Mouse (Mus musculus): ENCODE measurements around the gene Ankrd33.
A peak's percentile ranks its signal among the peaks of the same experiment; 100 is the strongest.

- TF ChIP-seq RCOR1 (IDR thresholded peaks at IDR 0.05; ENCODE audit: low read depth, low read length) (no peak), POLR2A (IDR thresholded peaks at IDR 0.05; ENCODE audit: control insufficient read depth in 1 of 2, insufficient read depth in 1 of 2, low read depth in 1 of 2, low read length in 2 of 2, poor library complexity in 1 of 2) (peak; percentile 79 to 89), MXI1 (IDR thresholded peaks at IDR 0.05; ENCODE audit: low read depth, low read length) (no peak), ZC3H11A (IDR thresholded peaks at IDR 0.05; ENCODE audit: low read depth, low read length) (peak; percentile 17; the same call in 1 of the 2 replicates), TBP (IDR thresholded peaks at IDR 0.05; ENCODE audit: low read depth, low read length) (peak; percentile 95), E2F4 (IDR thresholded peaks at IDR 0.05; ENCODE audit: borderline replicate concordance, low read depth, low read length) (no peak), JUND (IDR thresholded peaks at IDR 0.05; ENCODE audit: low read depth, low read length) (no peak), USF1 (IDR thresholded peaks at IDR 0.05; ENCODE audit: low read depth, low read length) (no peak), UBTF (IDR thresholded peaks at IDR 0.05; ENCODE audit: borderline replicate concordance, insufficient read depth, low read depth, low read length) (no peak), MAFK (IDR thresholded peaks at IDR 0.05; ENCODE audit: borderline replicate concordance, low read depth, low read length) (no peak), CTCF (IDR thresholded peaks at IDR 0.05 in 2 of 3, conservative IDR thresholded peaks at IDR 0.05 in 1 of 3; ENCODE audit: control insufficient read depth in 1 of 3, insufficient read depth in 1 of 3, low read depth in 2 of 3, low read length in 3 of 3, poor library complexity in 1 of 3, severe bottlenecking in 1 of 3) (no peak), EP300 (IDR thresholded peaks at IDR 0.05; ENCODE audit: low read depth in 1 of 2, low read length in 2 of 2) (no peak), GATA1 (IDR thresholded peaks at IDR 0.05; ENCODE audit: low read depth, low read length) (peak; percentile 79)
Observed at GRCm38 (mm10) chr15:101151409-101152261, 36.1 kb downstream of the Ankrd33 start.
